Mouse (Mus musculus): ENCODE measurements around the gene Gm21885. TPM values are rescaled to one million over a fixed set of nuclear protein-coding genes. Genes with fewer than 3 reads are reported as not detected.

Gene Gm21885
- total RNA-seq, 2 experiments from 2014 or later, result 0.77 TPM; not detected in 1

DNA sequence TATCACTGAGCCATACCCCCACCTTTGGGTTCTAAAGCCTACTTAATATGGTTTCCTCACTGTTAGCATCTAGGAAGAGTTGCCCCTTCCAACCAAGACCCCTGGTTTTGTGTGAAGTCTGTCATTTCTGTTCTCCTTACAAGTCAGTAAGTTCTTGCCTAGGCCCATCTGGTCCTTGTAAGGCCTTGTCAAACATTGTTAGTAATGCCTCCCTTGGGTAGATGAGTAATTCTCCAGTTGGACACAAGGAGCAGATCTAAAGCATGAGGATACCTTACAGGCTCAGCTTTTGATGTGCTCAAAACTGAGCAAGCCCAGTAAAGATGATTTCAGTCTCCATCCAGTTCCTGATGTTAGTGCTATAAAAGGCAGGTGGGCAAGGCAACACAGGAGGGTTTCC, 12.9 kb upstream of the Gm21885 start:
- DNase-seq, result no peak

DNA sequence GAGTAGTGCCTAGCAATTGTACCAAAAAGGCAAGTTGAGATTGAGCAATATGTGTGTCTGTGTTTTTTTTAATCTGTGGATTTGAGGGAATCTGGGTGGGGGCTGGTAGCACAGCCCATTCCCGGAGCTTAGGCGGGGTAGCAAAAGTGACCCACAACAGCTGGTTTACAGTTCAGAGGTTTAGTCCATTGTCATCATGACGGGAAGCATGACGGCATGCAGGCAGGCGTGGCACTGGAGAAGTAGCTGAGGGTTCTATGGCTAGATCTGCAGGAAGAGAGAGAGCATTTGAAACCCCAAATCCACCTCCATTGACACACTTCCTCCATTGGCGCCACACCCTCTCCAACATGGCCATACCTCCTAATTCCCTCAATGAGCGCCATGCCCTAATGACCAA, 11.8 kb upstream of the Gm21885 start:
- peak in 1 of 2 experiments; percentile 35 for DNase-seq

DNA sequence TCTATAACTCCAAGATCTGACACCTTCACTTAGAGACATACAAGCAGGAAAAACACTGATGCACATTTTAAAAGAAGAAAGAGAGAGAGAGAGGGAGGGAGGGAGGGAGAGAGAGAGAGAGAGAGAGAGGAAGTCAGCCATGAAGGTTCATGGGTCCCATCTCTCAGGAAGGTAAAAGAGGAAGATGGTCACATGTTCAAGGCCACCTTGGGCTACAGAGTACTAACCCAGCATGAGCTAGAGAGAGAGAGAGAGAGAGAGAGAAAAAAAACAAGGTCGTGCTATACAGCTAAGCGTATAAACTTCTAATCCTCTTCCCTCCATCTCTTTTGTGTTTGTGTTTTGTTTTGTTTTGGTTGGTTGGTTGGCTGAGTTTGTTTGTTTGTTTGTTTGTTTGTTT, 10.7 kb upstream of the Gm21885 start:
- no peak for DNase-seq

DNA sequence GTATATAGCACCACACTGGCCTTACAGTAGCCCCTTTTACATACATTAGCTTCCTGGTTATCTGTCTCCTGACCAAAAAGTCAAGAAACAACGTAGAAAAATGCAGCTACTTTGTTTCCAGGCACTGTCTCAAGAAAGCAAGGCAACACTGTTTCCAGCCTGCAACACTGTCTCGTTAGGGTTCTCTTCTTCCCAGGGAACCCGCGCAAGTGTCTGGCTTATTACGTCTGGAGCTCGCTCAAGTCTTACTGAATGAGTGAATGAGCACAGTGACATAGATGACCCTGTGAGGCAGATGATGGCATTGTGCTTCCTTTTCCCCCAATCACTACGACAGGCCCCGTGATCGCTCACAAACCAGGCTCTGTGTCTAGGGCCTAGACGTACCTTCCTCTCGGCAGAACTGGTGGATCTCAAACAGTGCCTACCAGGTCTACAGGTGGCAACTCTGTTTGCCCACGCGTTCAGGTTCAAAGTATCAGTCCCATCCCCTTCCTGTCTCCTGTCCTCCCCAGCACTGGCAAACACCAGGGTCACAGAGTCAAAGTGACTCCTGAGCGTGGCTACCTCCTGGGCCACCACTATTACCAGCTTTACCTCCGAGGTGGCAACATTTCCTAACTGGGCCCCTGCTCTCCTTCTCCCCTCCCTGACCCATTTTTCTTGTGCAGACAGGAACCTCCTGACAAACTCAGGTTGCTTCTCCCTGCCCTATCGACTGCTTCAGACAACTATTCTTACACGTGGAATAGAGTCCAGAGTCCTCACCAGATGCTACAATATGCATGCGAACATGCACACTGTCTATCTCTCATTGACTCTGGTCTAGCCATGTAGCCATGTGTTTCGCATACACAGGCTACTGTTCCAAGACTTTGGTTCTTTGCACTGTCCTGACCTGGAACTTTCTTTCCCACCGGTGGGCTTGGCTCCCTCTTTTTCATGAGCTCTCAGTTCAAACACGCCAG, 8.4 kb upstream of the Gm21885 start:
- DNase-seq, result no peak

DNA sequence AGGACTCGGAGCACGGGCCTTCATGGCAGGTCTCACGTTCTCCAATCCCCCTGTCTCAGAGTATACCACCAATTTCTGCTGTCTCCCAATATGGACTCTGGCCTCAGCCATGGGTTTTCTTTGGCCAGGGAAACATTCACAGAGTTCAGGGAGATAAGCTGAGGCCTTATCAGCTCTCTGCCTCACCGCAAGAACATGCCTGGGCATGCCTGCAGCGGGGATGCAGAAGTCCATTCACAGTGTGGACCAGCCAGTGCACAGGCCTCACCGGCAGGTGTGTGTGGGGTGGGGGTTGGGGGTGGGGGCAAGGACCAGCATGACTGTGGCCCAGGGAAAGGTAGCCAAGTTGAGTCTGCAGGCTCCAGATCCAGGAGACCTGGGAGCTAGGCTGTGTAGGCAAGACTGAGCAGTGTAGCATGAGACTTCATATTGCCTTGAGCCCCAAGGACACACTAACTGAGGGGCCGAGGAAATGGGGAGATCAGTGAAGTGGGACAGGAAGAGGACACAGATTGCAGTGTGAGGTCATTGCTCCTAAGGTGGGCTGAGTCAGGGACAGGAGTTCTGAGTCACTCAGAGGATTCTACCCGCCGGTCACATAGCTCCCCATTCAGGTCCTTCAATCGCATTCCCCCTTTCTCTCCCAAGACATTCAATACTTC, 7.3 kb upstream of the Gm21885 start:
- DNase-seq, result no peak

DNA sequence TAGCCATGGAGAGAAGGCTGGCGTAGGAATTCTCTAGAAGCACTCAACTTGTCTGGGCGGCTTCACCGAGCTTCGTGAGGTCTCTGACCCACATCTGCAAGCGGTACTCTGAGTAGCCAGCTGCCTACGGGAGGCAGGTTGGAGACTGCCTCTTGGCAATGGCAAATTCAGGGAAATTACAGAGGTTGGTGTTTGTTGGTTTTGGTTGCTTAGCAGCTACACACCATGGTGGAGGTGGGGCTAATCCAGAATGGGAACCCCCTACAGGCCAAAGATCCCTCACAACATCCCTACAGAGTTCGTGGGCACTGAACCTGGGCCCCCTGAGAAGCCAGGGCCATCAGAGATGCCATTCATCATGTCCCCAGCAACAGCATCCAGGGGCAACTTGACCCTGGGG, 6.4 kb upstream of the Gm21885 start:
- no peak for DNase-seq

DNA sequence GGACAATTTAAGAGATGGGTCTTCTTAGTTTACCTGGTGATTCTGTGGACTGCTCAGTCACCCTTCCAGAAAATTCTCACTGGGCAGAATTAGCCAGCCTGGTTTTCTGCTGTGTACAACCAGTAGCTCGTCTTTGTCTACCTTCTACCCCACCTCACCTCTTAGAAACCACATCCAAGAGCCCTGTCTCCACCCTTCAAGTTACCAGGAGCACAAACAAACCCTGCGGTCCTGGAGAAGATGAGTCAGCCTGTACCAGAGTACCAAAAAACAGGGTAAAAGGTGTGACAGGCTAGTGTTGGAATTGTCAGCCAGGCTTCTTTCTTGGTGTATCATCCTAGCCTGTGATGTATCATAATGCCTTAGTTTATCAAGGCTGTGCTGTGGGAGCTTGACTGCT, 6.0 kb upstream of the Gm21885 start:
- DNase-seq, result no peak

DNA sequence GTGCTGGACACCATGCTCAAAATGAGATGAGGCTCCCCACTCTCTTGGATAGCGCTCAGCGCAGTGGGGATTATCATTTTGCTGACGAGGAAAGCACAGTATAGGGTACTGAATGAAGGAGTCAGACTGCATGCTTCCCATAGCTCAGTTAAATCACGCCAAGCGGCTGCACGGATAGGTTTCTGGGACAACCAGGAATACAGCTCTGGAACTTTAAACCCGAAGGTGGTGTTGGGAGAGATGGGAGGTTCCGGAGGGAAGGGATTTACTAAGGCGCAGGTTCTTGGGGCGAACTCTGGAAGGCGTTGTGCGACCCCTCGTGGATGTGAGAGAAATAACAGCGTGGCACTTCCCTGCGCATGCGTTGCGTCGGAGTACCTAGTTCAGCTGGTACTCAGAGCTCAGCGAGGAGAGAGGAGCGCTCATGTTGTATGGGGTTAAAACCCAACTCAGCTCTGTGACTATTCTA, 4.8 kb upstream of the Gm21885 start:
- peak; percentile 91 to 96 for DNase-seq

DNA sequence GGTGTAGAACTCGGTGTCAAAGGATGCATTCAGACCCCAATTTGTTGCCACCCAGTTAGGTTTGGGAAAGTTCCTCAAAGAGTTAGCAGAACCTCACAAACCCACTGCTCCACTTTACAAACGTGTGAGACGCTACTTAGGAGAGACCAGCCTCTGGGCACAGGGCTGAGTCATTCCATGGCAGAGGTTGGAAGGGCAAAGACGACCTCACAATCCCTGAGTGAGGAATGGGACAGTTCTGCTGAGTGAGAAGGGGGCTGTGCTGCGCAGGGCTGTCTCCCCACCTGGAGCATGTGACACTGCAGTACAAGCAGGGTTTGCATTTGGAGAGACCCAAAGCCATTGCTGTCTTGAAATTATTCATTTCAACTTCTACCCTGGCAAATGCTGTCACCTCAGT, 618 bp downstream of the Gm21885 start:
- DNase-seq, result no peak

DNA sequence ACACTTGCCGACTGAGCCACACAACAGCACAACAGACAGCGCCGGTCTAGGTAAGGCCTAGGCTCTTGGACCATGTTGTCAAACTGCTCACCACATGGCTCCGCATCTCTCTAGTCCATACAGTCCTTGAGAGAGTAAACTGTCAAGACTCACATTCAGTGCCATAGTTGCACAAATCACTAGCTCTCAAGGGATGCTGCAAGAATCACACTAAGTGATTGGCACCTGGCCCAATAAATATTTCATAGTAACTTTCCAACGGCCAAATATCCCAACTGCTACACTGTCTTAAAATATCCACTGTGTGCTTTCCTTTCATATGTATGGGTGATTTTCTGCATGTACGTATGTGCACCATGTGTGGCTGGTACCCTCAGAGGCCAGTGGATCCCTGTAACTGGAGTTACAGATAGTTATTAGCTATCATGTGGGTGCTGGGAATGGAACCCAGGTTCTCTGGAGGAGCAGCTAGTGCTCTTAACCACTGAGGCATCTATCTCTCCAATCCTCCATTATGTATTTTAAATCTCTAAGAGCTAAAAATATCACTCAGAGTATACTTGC, 1.9 kb downstream of the Gm21885 start:
- DNase-seq, result no peak

DNA sequence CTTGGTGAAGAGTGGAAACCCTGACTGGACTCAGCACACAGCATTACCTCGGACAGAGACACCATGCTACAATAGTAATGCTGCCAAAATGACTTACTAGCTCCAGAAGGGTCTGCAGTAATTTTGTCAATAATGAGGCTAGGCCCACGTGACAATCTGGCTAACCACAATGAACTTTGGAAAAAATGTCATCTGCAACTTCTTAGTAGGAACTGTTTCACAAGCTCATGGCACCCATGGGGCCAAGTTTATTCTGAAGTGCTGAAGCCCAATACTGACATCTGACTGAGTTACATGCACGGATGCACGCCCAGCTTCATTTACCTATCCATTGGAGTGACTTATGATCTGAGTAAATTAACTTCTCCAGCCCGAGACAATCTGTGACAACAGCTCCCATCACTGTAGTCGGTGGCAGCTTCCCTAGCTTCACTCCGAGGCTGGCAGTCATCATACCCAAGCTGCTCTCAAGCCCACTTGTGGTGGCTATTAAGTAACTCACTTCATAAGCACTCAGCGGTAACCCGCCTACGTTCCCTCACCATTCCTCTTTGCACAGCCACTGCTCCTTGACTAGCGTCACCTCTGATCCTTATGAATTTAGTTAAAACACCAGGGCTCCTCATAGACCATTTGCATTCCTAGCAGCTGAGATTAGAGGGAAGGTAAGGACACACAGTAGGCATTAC, 4.4 kb downstream of the Gm21885 start:
- DNase-seq, result no peak

DNA sequence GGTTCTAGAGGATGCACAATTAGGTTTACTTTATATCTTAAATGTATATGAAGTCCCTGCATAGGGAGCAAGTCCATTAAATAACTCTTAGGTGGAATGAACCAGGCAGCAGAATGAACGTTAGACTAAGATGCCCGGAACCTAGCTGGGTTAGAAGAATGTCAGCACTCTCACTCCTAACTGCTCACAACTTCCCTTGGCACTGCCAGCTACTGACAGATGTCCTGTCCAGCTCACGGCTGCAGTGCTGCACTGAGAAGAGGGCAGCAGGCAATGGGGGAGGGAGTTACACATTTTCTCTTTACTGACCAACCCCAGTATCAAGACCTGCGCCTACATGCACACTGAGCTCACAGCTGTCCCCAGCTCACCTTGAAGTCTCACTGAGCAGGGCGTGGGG, 5.4 kb downstream of the Gm21885 start:
- DNase-seq, result no peak

DNA sequence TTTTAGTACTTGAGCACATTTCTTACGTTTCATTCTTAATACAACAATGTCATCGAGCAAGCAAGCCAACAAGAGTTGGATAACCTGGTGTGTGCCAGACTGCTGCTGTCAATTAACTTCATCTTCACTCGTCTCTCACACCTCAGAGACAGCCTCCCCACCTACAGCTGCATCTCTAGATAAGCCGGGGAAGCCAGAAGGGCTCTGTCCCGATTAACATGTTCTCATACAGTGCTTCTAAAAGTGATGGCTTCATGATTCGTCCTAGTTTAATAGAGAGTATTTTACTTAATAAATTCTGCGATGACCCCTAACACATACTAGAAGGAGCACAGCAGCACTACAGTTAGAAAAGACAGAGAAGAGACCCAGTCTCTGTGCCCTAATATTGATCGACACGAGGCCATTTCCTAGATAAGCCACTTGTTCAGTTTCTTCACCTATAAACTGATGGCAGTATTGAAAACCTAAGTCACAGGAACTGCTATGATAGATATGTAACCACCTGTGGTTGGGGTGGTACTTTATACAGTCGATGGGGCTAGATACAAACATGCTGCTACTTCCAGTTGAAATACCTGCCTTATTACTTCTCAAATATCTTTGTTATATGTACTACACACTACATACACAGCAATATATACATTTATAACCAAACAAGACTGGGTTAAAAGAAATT, 8.5 kb downstream of the Gm21885 start:
- DNase-seq, result no peak

DNA sequence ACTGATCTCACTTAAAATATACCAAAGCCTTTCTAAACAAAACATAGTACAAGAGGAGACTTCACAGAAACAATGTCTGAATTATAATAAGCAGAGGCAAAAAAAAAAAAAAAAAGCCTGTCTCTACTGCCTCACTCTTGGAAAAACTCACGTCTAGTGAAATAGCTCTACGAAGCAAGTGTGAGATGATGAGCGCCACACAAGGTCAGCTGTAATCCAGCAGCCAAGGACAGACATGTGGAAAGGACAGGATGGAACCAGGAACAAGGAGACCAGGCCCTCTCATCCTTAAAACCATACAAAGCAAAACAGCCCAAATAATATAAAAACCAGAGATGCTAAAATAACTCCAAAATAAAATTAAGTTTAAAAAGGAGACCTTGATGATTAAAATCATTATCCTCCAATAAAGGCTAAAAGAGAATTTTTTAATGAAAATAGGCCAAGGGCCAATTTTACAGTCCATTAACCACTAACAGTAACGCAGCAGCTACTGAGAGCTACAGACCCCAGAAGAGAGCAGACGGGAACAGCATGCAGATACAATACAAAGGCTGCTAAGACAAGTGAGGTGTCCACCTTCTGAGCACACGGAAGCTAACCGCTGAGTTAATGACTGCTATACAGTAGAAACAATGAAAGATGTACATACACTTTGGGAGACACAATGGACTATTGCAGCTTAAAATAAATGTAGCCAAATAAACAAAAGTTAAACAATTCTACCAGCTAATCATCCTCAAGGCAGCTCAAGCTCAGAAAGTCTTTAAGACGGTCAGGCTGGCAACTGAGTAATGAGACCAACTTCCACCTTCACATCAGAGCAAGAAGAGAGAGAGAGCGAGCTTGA, 13.5 kb downstream of the Gm21885 start:
- DNase-seq, result no peak

DNA sequence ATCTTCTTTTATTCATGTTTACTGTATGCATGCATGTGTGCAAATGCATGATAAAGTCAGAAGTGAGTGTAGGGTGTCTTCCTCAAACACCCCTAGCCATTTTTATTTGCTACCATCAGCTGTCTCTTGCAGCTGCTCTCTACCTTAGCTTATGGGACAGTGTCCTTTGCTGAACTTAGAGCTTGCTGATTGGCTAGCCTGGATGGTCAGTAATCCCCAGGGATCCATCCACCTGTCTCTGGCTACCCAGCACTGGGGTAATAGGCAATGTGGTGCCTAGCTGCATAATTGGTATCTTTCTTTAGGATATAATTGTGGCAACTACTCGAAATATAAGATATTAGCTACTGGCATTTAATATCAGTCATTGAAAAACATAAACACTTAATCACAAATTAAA, 31.1 kb downstream of the Gm21885 start:
- no peak for DNase-seq

DNA sequence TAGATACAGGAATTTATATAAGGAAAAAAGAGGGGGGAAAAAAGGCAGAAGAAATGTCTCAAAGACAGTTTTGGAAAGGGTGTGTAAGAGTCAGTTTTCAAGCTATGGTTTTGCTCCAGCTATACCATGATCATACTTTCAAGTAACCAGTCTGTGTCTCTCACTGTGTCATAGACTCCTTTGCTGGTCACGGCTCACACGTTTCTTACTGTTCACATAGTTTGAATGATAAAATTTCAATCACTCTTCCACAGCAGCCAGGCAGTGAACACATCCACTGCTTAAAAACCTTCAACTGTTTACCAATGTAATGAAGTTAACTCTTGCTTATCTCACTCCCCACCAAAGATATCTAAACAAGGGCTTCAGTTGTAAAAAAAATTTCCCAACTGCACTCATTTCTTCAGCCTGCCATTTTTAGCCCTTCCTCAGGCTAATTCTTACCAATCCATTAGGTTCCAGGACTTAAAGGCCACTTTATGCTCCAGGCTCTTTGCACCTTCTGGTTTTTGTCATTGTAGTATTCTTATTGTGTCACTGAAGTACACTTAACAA, 32.5 kb downstream of the Gm21885 start:
- no peak for DNase-seq

DNA sequence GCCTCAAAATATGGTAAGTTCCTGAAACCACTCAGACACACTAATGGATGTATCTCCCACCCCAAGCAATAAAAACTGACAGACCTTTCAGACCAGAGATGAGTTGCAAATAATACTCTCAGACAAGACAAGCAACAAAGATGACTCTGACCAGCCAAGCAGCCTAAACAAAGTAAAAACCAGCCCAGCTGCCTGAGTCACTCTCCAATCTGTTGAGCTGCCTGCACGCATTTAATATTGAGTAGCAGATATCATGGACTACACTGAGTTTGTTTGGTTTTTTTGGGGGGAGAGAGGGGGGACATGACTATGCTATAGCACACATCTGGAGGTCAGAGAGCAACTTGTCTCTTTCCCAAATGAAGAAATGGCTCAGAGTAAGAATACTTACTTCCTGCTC, 33.6 kb downstream of the Gm21885 start:
- no peak for DNase-seq

DNA sequence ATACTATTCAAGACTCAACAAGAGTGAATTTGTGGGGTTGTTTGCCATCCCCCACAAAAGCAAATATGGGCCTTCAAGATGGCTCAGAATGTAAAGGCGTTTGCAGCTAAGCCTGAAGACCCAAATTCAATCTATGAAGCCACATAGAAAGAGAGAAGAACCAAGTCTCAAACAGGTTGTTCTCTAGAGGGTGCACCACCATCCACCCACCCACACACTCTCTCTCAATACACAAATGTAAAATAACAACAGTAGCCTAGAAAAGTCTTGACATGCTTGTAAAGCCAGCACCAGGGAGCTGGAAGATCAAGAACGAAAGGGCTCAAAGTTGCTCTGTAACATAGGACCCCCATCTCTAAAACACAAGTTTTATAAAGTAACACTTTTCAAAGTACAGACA, 34.9 kb downstream of the Gm21885 start:
- no peak for DNase-seq

DNA sequence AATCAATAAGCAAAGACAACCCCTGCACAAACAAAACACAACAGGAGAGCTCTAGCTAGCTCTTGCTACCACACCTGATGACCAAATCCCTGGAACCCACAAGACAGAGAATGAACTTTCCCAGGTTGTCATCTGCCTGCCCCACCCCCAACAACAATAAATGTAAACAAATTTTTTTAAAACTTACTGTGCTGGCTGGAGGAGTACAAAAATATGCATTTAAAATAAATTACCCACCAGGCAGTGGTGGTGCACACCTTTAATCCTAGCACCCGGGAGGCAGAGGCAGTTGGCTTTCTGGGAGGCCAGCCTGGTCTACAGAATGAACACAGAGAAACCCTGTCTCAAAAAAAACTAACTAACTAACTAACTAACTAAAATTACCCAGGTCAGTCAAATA, 35.3 kb downstream of the Gm21885 start:
- no peak for DNase-seq

DNA sequence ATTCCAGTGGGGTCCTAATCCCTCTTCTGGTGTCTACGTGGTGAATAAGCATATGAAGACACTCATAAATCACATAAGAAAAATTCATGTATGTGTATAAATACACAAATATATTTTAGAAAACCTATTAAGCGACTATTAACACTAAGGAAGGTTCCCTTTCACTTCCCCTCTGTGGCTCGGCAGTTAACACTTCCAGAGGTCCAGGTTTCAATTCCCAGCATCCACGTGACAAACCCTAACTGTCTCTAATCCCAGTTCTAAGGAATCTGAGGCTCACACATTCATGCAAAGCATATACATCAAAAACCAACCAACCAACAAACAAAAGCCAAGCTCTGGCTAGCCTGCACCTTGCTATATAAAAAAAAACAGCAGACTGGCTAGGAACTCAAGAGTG, 35.8 kb downstream of the Gm21885 start:
- no peak for DNase-seq

DNA sequence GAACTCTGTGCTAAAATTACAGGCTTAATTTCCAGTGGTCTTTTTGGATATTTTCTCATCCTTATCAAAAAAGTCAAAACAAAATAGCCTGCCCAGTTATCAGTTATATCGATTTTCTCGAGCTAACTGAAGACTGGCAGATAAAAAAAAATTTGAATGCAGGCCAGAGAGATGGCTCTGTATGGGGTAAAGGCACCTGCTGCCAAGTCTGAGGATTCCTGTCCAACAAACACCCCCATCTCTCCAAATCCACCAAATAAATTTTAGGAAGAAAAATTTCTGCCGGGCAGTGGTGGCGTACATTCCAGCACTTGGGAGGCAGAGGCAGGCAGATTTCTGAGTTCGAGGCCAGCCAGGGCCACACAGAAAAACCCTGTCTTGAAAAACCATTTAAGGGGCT, 36.4 kb downstream of the Gm21885 start:
- no peak for DNase-seq

Data from heart, adult 18-20 months (tissue).